ENCODE assay signal across 16 mouse cellular contexts in the genomic region with DNA sequence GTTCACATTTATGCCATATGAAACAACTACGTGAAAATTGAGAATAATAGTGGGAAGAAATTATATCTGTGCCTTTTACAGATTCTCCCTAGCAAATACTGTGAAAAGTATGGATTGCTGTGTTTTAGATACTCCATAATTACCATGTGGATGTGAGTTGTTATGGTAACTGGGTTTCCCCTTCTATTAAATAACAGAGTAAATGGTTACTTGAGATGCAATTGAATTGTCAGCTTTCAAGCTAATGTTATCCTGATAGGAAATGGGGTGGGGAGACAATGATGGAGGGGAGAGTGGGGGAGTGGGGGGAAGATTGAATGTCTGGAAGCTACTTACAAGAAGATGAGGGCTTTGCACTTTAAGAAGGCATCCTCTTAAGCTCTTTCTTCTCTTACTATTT.
"Had no signal": no experiment of that assay in that cellular context is flagged by ENCODE, and none has a peak within 500 bp of the region (broad histone marks: within the 10 kb centered on the region; RNA-seq: fewer than 3 reads in every experiment).

No protein-coding gene starts in this region.

- H3K9ac ChIP-seq: kidney, embryonic 15.5 days; liver, embryonic 14.5 days; liver, postnatal 0 days; lung, embryonic 15.5 days; midbrain, embryonic 13.5 days had no signal

- H3K4me1 ChIP-seq: kidney, embryonic 15.5 days; lung, embryonic 15.5 days; midbrain, embryonic 13.5 days had no signal

- H3K4me3 ChIP-seq: kidney, embryonic 15.5 days; left cerebral cortex, adult 2 months; lung, embryonic 15.5 days; megakaryocyte, embryonic 14.5 days; midbrain, embryonic 10.5 days; midbrain, embryonic 13.5 days had no signal

- DNase-seq: kidney, adult 8-10 months; kidney, postnatal 10 days; kidney, postnatal 36 days; layer of hippocampus, postnatal 36 days; liver, postnatal 0 days; lung, postnatal 10 days; lung, postnatal 36 days; thymus, postnatal 25 days had no signal

- H3K4me2 ChIP-seq: kidney, embryonic 15.5 days; lung, embryonic 15.5 days; midbrain, embryonic 13.5 days had no signal

- H3K27me3 ChIP-seq: kidney, embryonic 15.5 days; lung, embryonic 15.5 days; megakaryocyte, embryonic 14.5 days; midbrain, embryonic 13.5 days had no signal

- ATAC-seq: liver, postnatal 0 days; midbrain, embryonic 13.5 days had no signal

- H3K36me3 ChIP-seq: kidney, embryonic 15.5 days; lung, embryonic 15.5 days; midbrain, embryonic 10.5 days; midbrain, embryonic 13.5 days had no signal

- H3K27ac ChIP-seq: kidney, embryonic 15.5 days; left cerebral cortex, adult 2 months; liver, embryonic 14.5 days; lung, embryonic 15.5 days; midbrain, embryonic 10.5 days; midbrain, embryonic 13.5 days; stomach, postnatal 0 days had no signal

- H3K9me3 ChIP-seq: kidney, embryonic 15.5 days; lung, embryonic 15.5 days; megakaryocyte, embryonic 14.5 days; midbrain, embryonic 10.5 days; midbrain, embryonic 13.5 days had no signal
